Mouse (Mus musculus) forelimb bud, embryonic 11.5 days (tissue): Measurements from ENCODE around the gene Gm28891.
"Not testable (repeated sequence)": the region's sequence is repeated elsewhere in the genome, so short reads cannot be mapped to it uniquely, and the experiment has no call there.

Experiments used
- DNase-seq: peaks from one replicate; pipeline ENCODE4 v3.0.0-alpha.2; 2012; ENCODE audit warnings: low read depth, low spot score

Gene Gm28891

DNA sequence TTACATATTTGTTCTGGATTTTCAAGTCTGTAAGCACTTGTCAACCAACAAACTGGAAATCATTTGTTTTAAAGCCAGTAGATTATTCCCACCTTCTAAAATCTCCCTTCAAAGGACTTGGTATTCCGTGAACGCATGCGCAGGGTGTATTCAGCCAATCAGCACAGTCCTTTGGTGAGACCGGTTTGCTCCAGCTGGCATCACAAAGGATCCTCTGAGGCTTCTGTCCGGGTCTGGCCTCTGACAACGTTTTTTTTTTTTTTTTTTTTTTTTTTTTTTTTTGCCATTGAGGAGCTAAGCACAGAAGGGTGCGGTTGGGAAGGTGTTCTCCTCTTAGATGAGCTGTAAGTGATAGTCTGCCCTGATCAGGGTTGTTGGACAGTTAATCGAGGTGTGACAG is at the start of gene Gm28891:
Gm28891 (plus strand) TSS at position 301 of the 400 bp plus-strand sequence.
- DNase-seq, result not testable (repeated sequence)
